9 mouse cellular contexts compared by ENCODE assay signal in the genomic region with DNA sequence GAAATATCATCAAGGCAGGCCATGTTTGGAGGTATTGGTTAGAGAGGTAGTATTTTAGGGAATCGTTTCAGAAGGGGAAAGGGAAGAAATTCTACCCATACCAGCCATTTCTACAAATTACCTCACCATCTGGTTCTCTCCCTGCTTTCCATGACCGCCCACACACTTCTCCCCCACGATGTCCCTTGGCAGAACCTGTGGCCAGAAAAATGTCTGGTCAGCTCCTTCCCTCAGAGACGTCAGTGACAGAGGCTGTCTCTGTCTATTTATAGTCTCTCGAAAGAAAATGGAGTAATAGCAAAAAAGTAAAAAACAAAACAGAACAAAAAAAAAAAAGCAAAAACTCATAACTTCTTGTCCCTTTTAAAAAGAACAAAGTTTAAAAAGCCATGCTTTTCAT. TPM values are rescaled to one million over a fixed set of nuclear protein-coding genes. Genes with fewer than 3 reads are reported as not detected.
A peak's percentile ranks its signal among the peaks of the same experiment; 100 is the strongest.
DNase-seq lines count a peak whose midpoint lies in the region.
"Had no signal": no experiment of that assay in that cellular context is flagged by ENCODE, and none has a peak within 500 bp of the region (broad histone marks: within the 10 kb centered on the region; RNA-seq: fewer than 3 reads in every experiment).

No protein-coding gene starts in this region.

- DNase-seq in adrenal gland, postnatal 10 days = peak; percentile 21
- no peak for DNase-seq in adrenal gland, adult (ENCODE audit: inconsistent age in 2 of 2, low spot score in 1 of 2)
- DNase-seq in kidney, postnatal 4 days = peak; percentile 34 to 53
- no peak for DNase-seq in kidney, adult 9 months
- DNase-seq in cerebellum, postnatal 36 days = peak; percentile 34 to 45
- peak; percentile 58 to 69 for DNase-seq in lung, postnatal 4 days
- DNase-seq in embryo, embryonic 10.5 days (ENCODE audit: low spot score) = no peak
- DNase-seq in B cell, adult 2 months = no peak
- DNase-seq: liver, embryonic 13.5 days had no signal

RNA-seq across cellular contexts. Expression of a gene that starts 23.0 kb away (rescaled TPM):
- total RNA-seq in adrenal gland, postnatal 10 days (2021) = 100 to 1,000 TPM; 184 to 187 TPM

Comparison
In these comparisons a context has a peak if more than half of its experiments do, and no peak if none do; other contexts are left out.
1. DNase-seq: peak in adrenal gland, postnatal 10 days (single experiment), kidney, postnatal 4 days (2 of 2), cerebellum, postnatal 36 days (2 of 2) and lung, postnatal 4 days (2 of 2); none in adrenal gland, adult (0 of 2), kidney, adult 9 months (single experiment), embryo, embryonic 10.5 days (single experiment) and B cell, adult 2 months (0 of 2).